Mouse (Mus musculus) midbrain, embryonic 16.5 days (tissue): ENCODE results near the gene Fam222b. TPM values are rescaled to one million over a fixed set of nuclear protein-coding genes. Genes with fewer than 3 reads are reported as not detected.

Experiments
- ATAC-seq: fragments of 200-750 bp; cut with Nextera tagmentation; 2 replicates; pipeline ENCODE4 v1.8.0; 2017; ENCODE audit warnings: moderate TSS enrichment
- H3K27ac ChIP-seq: fragments of 300-500 bp; sonication (generic); 2 replicates; pipeline ENCODE4 v1.5.1; 2014; ENCODE audit warnings: mild to moderate bottlenecking, low read length, mixed read lengths
- H3K27me3 ChIP-seq: fragments of 300-500 bp; sonication (generic); 2 replicates; pipeline ENCODE4 v1.6.1; 2014; ENCODE audit warnings: low read depth, low read length, mixed read lengths; ENCODE audit not compliant: control insufficient read depth, insufficient read depth
- H3K36me3 ChIP-seq: fragments of 300-500 bp; sonication (generic); 2 replicates; pipeline ENCODE4 v1.6.1; 2014; ENCODE audit warnings: mild to moderate bottlenecking, low read length, moderate library complexity, mixed read lengths; ENCODE audit not compliant: control insufficient read depth, insufficient read depth
- H3K4me1 ChIP-seq: fragments of 300-500 bp; sonication (generic); 2 replicates; pipeline ENCODE4 v1.6.1; 2014; ENCODE audit warnings: mild to moderate bottlenecking, low read length, mixed read lengths; ENCODE audit not compliant: control insufficient read depth, insufficient read depth
- H3K4me2 ChIP-seq: fragments of 300-500 bp; sonication (generic); 2 replicates; pipeline ENCODE4 v1.6.1; 2014; ENCODE audit warnings: mild to moderate bottlenecking, low read length, mixed read lengths
- H3K4me3 ChIP-seq: fragments of 300-500 bp; sonication (generic); 2 replicates; pipeline ENCODE4 v1.5.1; 2014; ENCODE audit warnings: low read depth, mild to moderate bottlenecking, low read length, moderate library complexity, mixed read lengths
- H3K9ac ChIP-seq: fragments of 300-500 bp; sonication (generic); 2 replicates; pipeline ENCODE4 v1.6.1; 2014; ENCODE audit warnings: low read depth, low read length, mixed read lengths
- H3K9me3 ChIP-seq: fragments of 300-500 bp; sonication (generic); replicated peaks from 2 replicates; pipeline ENCODE4 v1.6.1; 2014; ENCODE audit warnings: mild to moderate bottlenecking, low read length, mixed read lengths; ENCODE audit not compliant: control insufficient read depth, poor library complexity, severe bottlenecking
- WGBS: fragments of 180-500 bp; shearing (Covaris S2); extraction: QIAGEN DNeasy Blood & Tissue Kit; methylation state at CpG from one replicate; pipeline ENCODE4 v1.1.7; 2014; 5-methylcytosine and 5-hydroxymethylcytosine counted together
- polyA plus RNA-seq: library from polyadenylated mRNA; unstranded; fragments of >200 nt; fragmentation: Nextera tagmentation; extraction: Ambion mirVana; gene quantifications from 2 replicates; pipeline ENCODE4 v1.2.1, GENCODE M21; 2015

The Fam222b gene
- polyA plus RNA-seq, 1 experiment from 2014 or later: 28.7 TPM

- WGBS: 75% methylated on average over 5 of the region's 5 CpGs
- no peak overlapping the region for H3K9ac ChIP-seq
- 0 out of 2 replicates have a peak, but pooled peaks cover 4% of the 10 kb centered on the region for H3K36me3 ChIP-seq
- H3K4me1 ChIP-seq: no peaks in the 10 kb centered on the region
- H3K27me3 ChIP-seq: no peaks in the 10 kb centered on the region
- no peaks in the 10 kb centered on the region for H3K9me3 ChIP-seq
- H3K27ac ChIP-seq: no peak overlapping the region
- no peak for ATAC-seq
- no peak overlapping the region for H3K4me2 ChIP-seq
- no peak overlapping the region for H3K4me3 ChIP-seq
Observed at GRCm38 (mm10) chr11:78067566-78067965, 26.9 kb upstream of the Fam222b start.

DNA sequence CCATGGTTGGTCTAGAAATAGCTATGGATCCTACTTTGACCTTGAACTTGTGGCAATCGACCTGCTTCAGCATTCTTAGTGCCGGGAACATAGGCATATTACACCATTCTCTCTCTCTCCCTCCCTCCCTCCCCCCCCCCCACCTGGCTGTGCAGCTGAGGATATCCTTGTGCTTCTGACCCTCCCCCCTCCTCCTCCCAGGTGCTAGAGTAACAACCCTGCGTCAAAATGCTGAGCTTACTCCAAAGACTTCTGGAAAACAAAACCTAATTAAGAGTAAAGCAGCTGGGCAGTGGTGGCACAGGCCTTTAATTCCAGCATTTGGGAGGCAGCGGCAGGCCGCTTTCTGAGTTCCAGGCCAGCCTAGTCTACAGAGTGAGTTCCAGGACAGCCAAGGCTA is 25.3 kb upstream of the Fam222b start:
- H3K9me3 ChIP-seq: no peaks in the 10 kb centered on the region
- no peak overlapping the region for H3K27ac ChIP-seq
- no peak for ATAC-seq
- H3K4me1 ChIP-seq: no peaks in the 10 kb centered on the region
- no peak overlapping the region for H3K4me3 ChIP-seq
- 75% methylated on average over 5 of the region's 5 CpGs for WGBS
- no peak overlapping the region for H3K4me2 ChIP-seq
- no peaks in the 10 kb centered on the region for H3K27me3 ChIP-seq
- peaks cover 16% of the 10 kb centered on the region for H3K36me3 ChIP-seq
- H3K9ac ChIP-seq: no peak overlapping the region

DNA sequence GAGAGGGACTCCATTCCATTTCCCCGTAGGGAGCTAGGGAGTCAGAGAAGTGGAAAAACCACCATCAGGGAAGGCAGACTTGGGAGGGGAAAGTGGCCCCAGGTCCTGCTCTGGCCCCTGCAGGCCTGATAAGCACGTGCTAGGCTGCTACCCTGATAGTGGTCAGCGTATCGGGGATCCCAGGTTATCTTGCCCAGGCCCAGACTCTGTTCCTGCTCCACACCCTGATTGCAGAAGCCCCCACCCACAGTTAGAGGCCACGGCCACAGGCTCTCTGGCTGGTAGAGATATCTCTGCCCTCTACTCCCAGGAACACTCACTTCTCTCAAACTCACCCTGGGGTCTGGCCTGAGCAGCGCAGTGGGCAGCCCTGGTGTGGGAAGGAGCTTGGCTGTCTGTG is 24.8 kb upstream of the Fam222b start:
- Histone ChIP-seq H3K4me1 (no peaks in the 10 kb centered on the region), H3K4me3 (no peak overlapping the region), H3K9ac (no peak overlapping the region), H3K36me3 (peaks cover 20% of the 10 kb centered on the region), H3K9me3 (no peaks in the 10 kb centered on the region), H3K27me3 (no peaks in the 10 kb centered on the region), H3K4me2 (no peak overlapping the region), H3K27ac (no peak overlapping the region)
- WGBS: 85% methylated on average over 6 of the region's 6 CpGs
- no peak for ATAC-seq

GRCm38 (mm10) chr11:78071938-78072337 is 22.5 kb upstream of the Fam222b start:
- no peaks in the 10 kb centered on the region for H3K4me1 ChIP-seq
- peaks cover 35% of the 10 kb centered on the region for H3K36me3 ChIP-seq
- 81% methylated on average over 5 of the region's 5 CpGs for WGBS

GRCm38 (mm10) chr11:78072425-78073130 is 21.9 kb upstream of the Fam222b start:
- H3K4me3 ChIP-seq: no peak overlapping the region
- H3K9ac ChIP-seq: no peak overlapping the region
- no peak for ATAC-seq
- H3K27me3 ChIP-seq: no peaks in the 10 kb centered on the region
- no peaks in the 10 kb centered on the region for H3K9me3 ChIP-seq
- no peak overlapping the region for H3K4me2 ChIP-seq
- H3K36me3 ChIP-seq: peaks cover 36% of the 10 kb centered on the region
- WGBS: 42% methylated on average over 6 of the region's 6 CpGs
- no peak overlapping the region for H3K27ac ChIP-seq
- H3K4me1 ChIP-seq: no peaks in the 10 kb centered on the region

More at GRCm38 (mm10) chr11:78071938-78072337, 22.5 kb upstream of the Fam222b start:
- H3K9ac ChIP-seq: no peak overlapping the region
- H3K27ac ChIP-seq: no peak overlapping the region
- no peak for ATAC-seq
- H3K9me3 ChIP-seq: no peaks in the 10 kb centered on the region
- H3K4me3 ChIP-seq: no peak overlapping the region
- no peaks in the 10 kb centered on the region for H3K27me3 ChIP-seq
- H3K4me2 ChIP-seq: no peak overlapping the region

DNA sequence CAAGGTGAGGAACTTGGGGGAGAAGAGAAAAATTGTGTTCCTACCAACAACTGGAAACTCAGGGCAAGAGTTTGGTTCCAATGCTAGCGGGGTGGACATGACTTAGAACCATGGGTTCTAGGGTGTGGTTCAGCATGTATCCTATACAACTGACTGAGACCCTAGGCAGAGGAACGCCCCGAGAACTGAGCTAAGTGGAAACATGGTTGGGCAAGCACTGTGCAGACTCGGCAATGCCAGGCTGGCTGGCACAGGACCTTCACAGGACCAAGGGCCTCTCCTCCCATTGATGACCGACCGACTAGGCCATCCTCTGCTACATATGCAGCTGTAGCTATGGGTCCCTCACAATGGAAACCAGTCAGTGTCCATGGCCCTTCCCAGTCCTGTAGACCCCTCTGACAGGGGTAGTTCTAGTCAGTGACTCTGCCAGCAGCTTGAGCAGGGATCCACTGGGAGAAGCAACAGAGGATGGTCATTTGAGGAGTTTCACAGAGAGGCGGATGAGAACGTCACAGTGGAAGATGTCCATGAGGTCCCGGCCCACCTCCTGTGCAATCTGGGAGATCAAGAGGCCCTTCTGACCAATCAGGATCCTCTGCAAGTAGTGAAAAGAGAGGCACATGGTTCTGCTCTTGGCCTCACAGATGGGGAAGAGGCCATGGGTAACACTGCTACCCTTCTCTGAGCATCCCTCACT is 20.7 kb upstream of the Fam222b start:
- no peak overlapping the region for H3K9ac ChIP-seq
- 91% methylated on average over 9 of the region's 9 CpGs for WGBS
- H3K4me3 ChIP-seq: no peak overlapping the region
- peaks cover 36% of the 10 kb centered on the region for H3K36me3 ChIP-seq
- H3K27me3 ChIP-seq: no peaks in the 10 kb centered on the region
- peaks cover under 1% of the 10 kb centered on the region; the same call in 1 of the 2 replicates for H3K4me1 ChIP-seq
- no peak overlapping the region for H3K4me2 ChIP-seq
- ATAC-seq: no peak
- no peaks in the 10 kb centered on the region for H3K9me3 ChIP-seq
- H3K27ac ChIP-seq: no peak overlapping the region

DNA sequence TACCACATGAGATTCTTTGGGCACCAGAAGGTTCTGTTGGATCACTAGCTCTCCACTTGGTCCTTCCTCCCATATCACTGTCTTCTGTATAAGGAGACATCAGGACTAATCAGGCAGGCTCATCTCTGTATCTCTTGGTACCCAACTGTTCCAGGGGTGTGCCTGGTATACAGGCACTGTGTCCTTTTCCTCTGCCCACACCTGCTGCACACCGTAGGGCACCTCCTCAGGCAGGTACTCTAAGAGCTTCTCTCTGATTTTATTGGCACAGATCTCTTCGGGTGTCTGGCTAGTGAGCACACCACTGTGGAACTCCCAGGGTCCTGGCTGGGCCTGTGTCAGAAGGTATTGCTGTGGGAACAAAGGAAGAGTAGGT is 20.2 kb upstream of the Fam222b start:
- Histone ChIP-seq H3K36me3 (peaks cover 36% of the 10 kb centered on the region), H3K4me2 (no peak overlapping the region), H3K9me3 (no peaks in the 10 kb centered on the region), H3K27ac (no peak overlapping the region), H3K27me3 (no peaks in the 10 kb centered on the region), H3K4me3 (no peak overlapping the region), H3K4me1 (peaks cover 6% of the 10 kb centered on the region), H3K9ac (no peak overlapping the region)
- ATAC-seq: no peak
- WGBS: 93% methylated on average over 2 of the region's 2 CpGs

- Histone ChIP-seq H3K27me3 (no peaks in the 10 kb centered on the region), H3K9ac (no peak overlapping the region), H3K4me2 (no peak overlapping the region), H3K9me3 (no peaks in the 10 kb centered on the region), H3K4me1 (peaks cover 10% of the 10 kb centered on the region), H3K36me3 (peaks cover 36% of the 10 kb centered on the region), H3K27ac (no peak overlapping the region), H3K4me3 (no peak overlapping the region)
- 92% methylated on average over 4 of the region's 4 CpGs for WGBS
- ATAC-seq: no peak
Observed at GRCm38 (mm10) chr11:78074666-78075065, 19.8 kb upstream of the Fam222b start.
